Mouse (Mus musculus): Measurements from ENCODE around the gene Mdga2. TPM values are rescaled to one million over a fixed set of nuclear protein-coding genes. Genes with fewer than 3 reads are reported as not detected.

The Mdga2 gene
- polyA plus RNA-seq, 1 experiment from 2014 or later, result 0.07 TPM

- H3K27me3 ChIP-seq, result no peaks in the 10 kb centered on the region
- WGBS (ENCODE audit: insufficient replicate concordance), result 78% methylated on average over 8 of the region's 8 CpGs
- no peak overlapping the region for H3K4me2 ChIP-seq
- no peaks in the 10 kb centered on the region for H3K36me3 ChIP-seq (replicated peaks)
- H3K27ac ChIP-seq (replicated peaks), result no peak overlapping the region
- no peak overlapping the region for H3K9ac ChIP-seq
- no peak overlapping the region for H3K4me3 ChIP-seq (replicated peaks)
- H3K4me1 ChIP-seq (replicated peaks), result no peaks in the 10 kb centered on the region
- ATAC-seq (ENCODE audit: insufficient read depth), result no peak
- H3K9me3 ChIP-seq (replicated peaks), result no peaks in the 10 kb centered on the region
Measured at GRCm38 (mm10) chr12:66470243-66470863, 752.0 kb downstream of the Mdga2 start.

GRCm38 (mm10) chr12:66465516-66465915, 756.8 kb downstream of the Mdga2 start:
- H3K9me3 ChIP-seq (replicated peaks), result no peaks in the 10 kb centered on the region
- no peak for ATAC-seq (ENCODE audit: insufficient read depth)
- no peak overlapping the region for H3K4me2 ChIP-seq
- 79% methylated on average over 3 of the region's 3 CpGs for WGBS (ENCODE audit: insufficient replicate concordance)
- no peak overlapping the region for H3K4me3 ChIP-seq (replicated peaks)
- H3K36me3 ChIP-seq (replicated peaks), result no peaks in the 10 kb centered on the region
- no peaks in the 10 kb centered on the region for H3K27me3 ChIP-seq
- H3K9ac ChIP-seq, result no peak overlapping the region
- H3K4me1 ChIP-seq (replicated peaks), result no peaks in the 10 kb centered on the region
- H3K27ac ChIP-seq (replicated peaks), result no peak overlapping the region

- no peak for ATAC-seq (ENCODE audit: insufficient read depth)
- H3K4me1 ChIP-seq (replicated peaks), result no peaks in the 10 kb centered on the region
- no peak overlapping the region for H3K27ac ChIP-seq (replicated peaks)
- no peak overlapping the region for H3K4me2 ChIP-seq
- H3K27me3 ChIP-seq, result no peaks in the 10 kb centered on the region
- H3K9ac ChIP-seq, result no peak overlapping the region
- H3K4me3 ChIP-seq (replicated peaks), result no peak overlapping the region
- H3K9me3 ChIP-seq (replicated peaks), result no peaks in the 10 kb centered on the region
- 49% methylated on average over 2 of the region's 2 CpGs for WGBS (ENCODE audit: insufficient replicate concordance)
- H3K36me3 ChIP-seq (replicated peaks), result no peaks in the 10 kb centered on the region
Measured at GRCm38 (mm10) chr12:66443340-66443739, 779.0 kb downstream of the Mdga2 start.

All from liver, embryonic 15.5 days (tissue).